Mouse (Mus musculus): ENCODE results near the gene Aloxe3.

DNA sequence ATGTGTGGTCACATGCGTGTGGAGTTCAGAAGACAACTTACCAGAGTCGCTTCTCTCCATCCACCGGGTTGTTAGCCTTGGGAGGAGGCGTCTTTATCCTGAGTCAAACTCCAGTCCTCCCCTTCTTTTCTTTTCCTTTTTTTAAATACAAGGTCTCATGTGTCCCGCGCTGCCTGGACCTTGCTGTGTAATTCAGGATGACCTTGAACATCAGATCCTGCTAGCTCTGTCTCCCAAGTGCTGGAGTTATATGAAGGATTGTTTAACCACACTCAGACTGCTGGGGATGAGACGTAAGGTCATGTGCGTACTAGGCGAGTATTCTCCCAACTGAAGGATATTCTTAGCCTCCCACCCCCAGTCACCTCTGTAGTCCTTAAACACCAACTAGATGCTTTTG, 48.4 kb upstream of the Aloxe3 start:
- no peak for TF ChIP-seq EP300 (IDR thresholded peaks at IDR 0.05; ENCODE audit: low read depth in 1 of 2, low read length in 2 of 2)
- no peak for TF ChIP-seq MYB (IDR thresholded peaks at IDR 0.05; ENCODE audit: low read depth, low read length)
- TF ChIP-seq SIN3A (IDR thresholded peaks at IDR 0.05; ENCODE audit: low read length), result no peak
- no peak for TF ChIP-seq USF2 (IDR thresholded peaks at IDR 0.05; ENCODE audit: borderline replicate concordance in 1 of 2, insufficient read depth in 1 of 2, low read depth in 1 of 2, low read length in 2 of 2)
- TF ChIP-seq ZC3H11A (IDR thresholded peaks at IDR 0.05; ENCODE audit: low read depth, low read length), result no peak
- no peak for TF ChIP-seq POLR2A (IDR thresholded peaks at IDR 0.05; ENCODE audit: control insufficient read depth in 1 of 2, insufficient read depth in 1 of 2, low read depth in 1 of 2, low read length in 2 of 2, poor library complexity in 1 of 2)
- TF ChIP-seq MXI1 (IDR thresholded peaks at IDR 0.05; ENCODE audit: low read depth, low read length), result no peak
- TF ChIP-seq MAX (IDR thresholded peaks at IDR 0.05; ENCODE audit: low read length), result no peak
- no peak for TF ChIP-seq RAD21 (IDR thresholded peaks at IDR 0.05; ENCODE audit: low read depth, low read length)
